Mouse (Mus musculus) common myeloid progenitor, adult 5-6 weeks (primary cell): Measurements from ENCODE around the gene Abhd14b. TPM values are rescaled to one million over a fixed set of nuclear protein-coding genes. Genes with fewer than 3 reads are reported as not detected.
A peak's percentile ranks its signal among the peaks of the same experiment; 100 is the strongest.
"Not testable (repeated sequence)": the region's sequence is repeated elsewhere in the genome, so short reads cannot be mapped to it uniquely, and the experiment has no call there.

Experiments used
- ATAC-seq: replicated peaks from 2 replicates; pipeline ENCODE4 v1.8.0; 2016; ENCODE audit warnings: low read depth, mild to moderate bottlenecking, moderate TSS enrichment, inconsistent platforms; ENCODE audit not compliant: poor library complexity, severe bottlenecking
- total RNA-seq: library from RNA; stranded (forward); fragments of 200-1000, 187-1606 nt; gene quantifications from 2 replicates; pipeline ENCODE4 v1.2.3, GENCODE M21; 2017

The Abhd14b gene
- total RNA-seq, 1 experiment from 2014 or later: 10.0 TPM

- no peak for ATAC-seq
Measured at GRCm38 (mm10) chr9:106473753-106474105, 26.5 kb downstream of the Abhd14b start.

- ATAC-seq: peak; percentile 31; the same call in 1 of the 2 replicates
Measured at GRCm38 (mm10) chr9:106474456-106474855, 27.2 kb downstream of the Abhd14b start.

GRCm38 (mm10) chr9:106475046-106475445, 27.8 kb downstream of the Abhd14b start:
- no peak for ATAC-seq

GRCm38 (mm10) chr9:106475663-106476001, 28.4 kb downstream of the Abhd14b start, which contains the start of gene Rrp9:
Gene Rrp9 (plus strand): TSS chr9:106475963.
- ATAC-seq: no peak

GRCm38 (mm10) chr9:106476002-106476923, 29.0 kb downstream of the Abhd14b start:
- peak; percentile 29 for ATAC-seq

GRCm38 (mm10) chr9:106476924-106477484, 29.7 kb downstream of the Abhd14b start, which contains the start of gene Parp3:
Gene Parp3 (minus strand): TSS chr9:106476949.
- peak; percentile 89 for ATAC-seq

GRCm38 (mm10) chr9:106477649-106478048, 30.4 kb downstream of the Abhd14b start:
- no peak for ATAC-seq

GRCm38 (mm10) chr9:106478101-106478500, 30.8 kb downstream of the Abhd14b start:
- ATAC-seq: no peak

- ATAC-seq: no peak
Measured at GRCm38 (mm10) chr9:106480541-106480940, 33.3 kb downstream of the Abhd14b start.

GRCm38 (mm10) chr9:106481075-106481474, 33.8 kb downstream of the Abhd14b start:
- ATAC-seq: peak; percentile 9; the same call in 1 of the 2 replicates

GRCm38 (mm10) chr9:106481676-106482075, 34.4 kb downstream of the Abhd14b start:
- ATAC-seq: no peak

GRCm38 (mm10) chr9:106482578-106483115, 35.4 kb downstream of the Abhd14b start:
- ATAC-seq: no peak

GRCm38 (mm10) chr9:106483136-106483535, 35.9 kb downstream of the Abhd14b start:
- no peak for ATAC-seq

- no peak for ATAC-seq
Measured at GRCm38 (mm10) chr9:106483606-106484005, 36.3 kb downstream of the Abhd14b start.

GRCm38 (mm10) chr9:106485076-106485475, 37.8 kb downstream of the Abhd14b start:
- ATAC-seq: no peak

GRCm38 (mm10) chr9:106487602-106488001, 40.3 kb downstream of the Abhd14b start:
- ATAC-seq: not testable (repeated sequence)

GRCm38 (mm10) chr9:106499667-106500066, 52.4 kb downstream of the Abhd14b start, which contains the start of gene Iqcf1:
Gene Iqcf1 (plus strand): TSS chr9:106499967.
- ATAC-seq: no peak

GRCm38 (mm10) chr9:106501846-106502245, 54.6 kb downstream of the Abhd14b start:
- ATAC-seq: no peak
